Mouse (Mus musculus): Measurements from ENCODE around the gene Fcer1g. TPM values are rescaled to one million over a fixed set of nuclear protein-coding genes. Genes with fewer than 3 reads are reported as not detected.
A peak's percentile ranks its signal among the peaks of the same experiment; 100 is the strongest.

Fcer1g gene
- total RNA-seq, 2 experiments from 2014 or later, result 14.9 to 17.2 TPM

- Histone ChIP-seq H3K4me3 (no peak overlapping the region), H3K27ac (no peak overlapping the region)
- no peak for DNase-seq (ENCODE audit: low spot score in 2 of 2)
- TF ChIP-seq CTCF (conservative IDR thresholded peaks at IDR 0.05), result no peak
Observed at GRCm38 (mm10) chr1:171276110-171276748, 42.1 kb upstream of the Fcer1g start.

- no peak for TF ChIP-seq CTCF (conservative IDR thresholded peaks at IDR 0.05)
- Histone ChIP-seq H3K4me3 (no peak overlapping the region), H3K27ac (no peak overlapping the region)
- DNase-seq (ENCODE audit: low spot score in 2 of 2), result no peak
Observed at GRCm38 (mm10) chr1:171275144-171275734, 41.1 kb upstream of the Fcer1g start.

GRCm38 (mm10) chr1:171274171-171274570 lies 40.0 kb upstream of the Fcer1g start:
- no peak for TF ChIP-seq CTCF (conservative IDR thresholded peaks at IDR 0.05)
- Histone ChIP-seq H3K27ac (no peak overlapping the region), H3K4me3 (no peak overlapping the region)
- no peak for DNase-seq (ENCODE audit: low spot score in 2 of 2)

GRCm38 (mm10) chr1:171272086-171272485 lies 37.9 kb upstream of the Fcer1g start:
- Histone ChIP-seq H3K27ac (no peak overlapping the region; the same call in 1 of the 2 replicates), H3K4me3 (no peak overlapping the region; the same call in 1 of the 2 replicates)
- DNase-seq (ENCODE audit: low spot score in 2 of 2), result no peak
- no peak for TF ChIP-seq CTCF (conservative IDR thresholded peaks at IDR 0.05)

- TF ChIP-seq CTCF (conservative IDR thresholded peaks at IDR 0.05), result peak; percentile 32
- DNase-seq (ENCODE audit: low spot score in 2 of 2), result no peak
- Histone ChIP-seq H3K4me3 (peak overlapping the region; percentile 81; the same call in 1 of the 2 replicates), H3K27ac (no peak overlapping the region; the same call in 1 of the 2 replicates)
Observed at GRCm38 (mm10) chr1:171271622-171272021, 37.5 kb upstream of the Fcer1g start.

- no peak for DNase-seq (ENCODE audit: low spot score in 2 of 2)
- Histone ChIP-seq H3K4me3 (peak overlapping the region; percentile 81), H3K27ac (no peak overlapping the region)
- TF ChIP-seq CTCF (conservative IDR thresholded peaks at IDR 0.05), result no peak
Observed at GRCm38 (mm10) chr1:171271196-171271595, 37.0 kb upstream of the Fcer1g start.

- no peak for TF ChIP-seq CTCF (conservative IDR thresholded peaks at IDR 0.05)
- DNase-seq (ENCODE audit: low spot score in 2 of 2), result no peak
- peak overlapping the region; percentile 81 for H3K4me3 ChIP-seq
- H3K27ac ChIP-seq, result peak overlapping the region; percentile 88
Observed at GRCm38 (mm10) chr1:171270573-171270900, 36.4 kb upstream of the Fcer1g start.

GRCm38 (mm10) chr1:171269848-171270572 lies 35.8 kb upstream of the Fcer1g start, which contains the start of gene B4galt3:
Gene B4galt3 (plus strand): TSS chr1:171270328.
- peak; percentile 94 to 97 for DNase-seq (ENCODE audit: low spot score in 2 of 2)
- Histone ChIP-seq H3K4me3 (peak within 1 kb of the TSS; percentile 81), H3K27ac (peak within 1 kb of the TSS; percentile 88)
- TF ChIP-seq CTCF (conservative IDR thresholded peaks at IDR 0.05), result no peak

- no peak overlapping the region; the same call in 1 of the 2 replicates for H3K27ac ChIP-seq
- no peak for DNase-seq (ENCODE audit: low spot score in 2 of 2)
- TF ChIP-seq CTCF (conservative IDR thresholded peaks at IDR 0.05), result no peak
Observed at GRCm38 (mm10) chr1:171268341-171268740, 34.2 kb upstream of the Fcer1g start.

GRCm38 (mm10) chr1:171265971-171266744 lies 32.0 kb upstream of the Fcer1g start:
- no peak for DNase-seq (ENCODE audit: low spot score in 2 of 2)
- Histone ChIP-seq H3K4me3 (no peak overlapping the region), H3K27ac (no peak overlapping the region)
- no peak for TF ChIP-seq CTCF (conservative IDR thresholded peaks at IDR 0.05)

More at GRCm38 (mm10) chr1:171268341-171268740, 34.2 kb upstream of the Fcer1g start:
- no peak overlapping the region for H3K4me3 ChIP-seq

GRCm38 (mm10) chr1:171263666-171264461 lies 29.7 kb upstream of the Fcer1g start:
- Histone ChIP-seq H3K4me3 (no peak overlapping the region), H3K27ac (peak overlapping the region; percentile 93)
- DNase-seq (ENCODE audit: low spot score in 2 of 2), result no peak
- peak; percentile 47 for TF ChIP-seq CTCF (conservative IDR thresholded peaks at IDR 0.05)

GRCm38 (mm10) chr1:171263185-171263611 lies 29.0 kb upstream of the Fcer1g start:
- TF ChIP-seq CTCF (conservative IDR thresholded peaks at IDR 0.05), result no peak
- H3K27ac ChIP-seq, result peak overlapping the region; percentile 93
- no peak overlapping the region for H3K4me3 ChIP-seq
- peak; percentile 66 to 79 for DNase-seq (ENCODE audit: low spot score in 2 of 2)
